Mouse (Mus musculus) urinary bladder, postnatal 25 days (tissue): ENCODE data around the gene Nup210l.

Experiments used
- DNase-seq: peaks from one replicate; pipeline ENCODE4 v3.0.0; 2022; ENCODE audit warnings: low spot score

Gene Nup210l

DNA sequence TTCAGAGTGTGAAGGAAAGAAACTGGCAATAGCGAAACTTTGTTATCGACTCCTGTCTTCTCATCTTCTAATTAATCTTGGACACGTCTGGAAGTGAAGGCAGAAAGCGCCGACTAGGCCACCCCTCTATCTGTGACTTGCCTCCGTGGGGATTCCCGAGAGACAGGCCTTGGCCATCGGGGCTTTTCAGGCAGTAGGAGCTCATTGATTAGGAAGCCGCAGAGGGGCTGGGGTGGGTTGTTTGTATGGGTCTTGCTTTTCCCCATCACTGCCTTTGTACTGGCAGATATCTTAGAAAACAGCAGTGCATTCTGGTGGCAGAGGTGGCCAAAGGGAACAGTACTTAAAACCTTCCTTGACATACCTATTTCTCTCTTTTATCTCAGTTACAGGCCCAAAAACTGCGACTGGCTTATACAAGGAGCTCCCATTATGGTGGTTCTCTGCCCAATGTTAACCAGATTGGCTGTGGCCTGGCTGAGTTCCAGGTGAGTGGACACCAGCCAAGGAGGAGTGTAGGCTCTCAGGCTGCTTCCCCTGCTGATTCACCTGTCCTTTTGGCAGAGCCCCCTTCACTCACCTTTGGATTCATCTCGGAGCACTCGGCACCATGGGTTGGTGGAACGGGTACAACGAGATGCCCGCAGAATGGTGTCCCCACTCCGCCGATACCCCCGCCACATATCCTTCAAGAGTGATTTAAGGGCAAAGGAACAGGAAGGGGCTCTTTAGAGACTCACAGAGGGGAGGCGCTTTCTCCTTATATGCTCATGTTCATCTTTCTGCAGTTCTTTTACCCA is 153.0 kb downstream of the Nup210l start:
- DNase-seq: no peak

DNA sequence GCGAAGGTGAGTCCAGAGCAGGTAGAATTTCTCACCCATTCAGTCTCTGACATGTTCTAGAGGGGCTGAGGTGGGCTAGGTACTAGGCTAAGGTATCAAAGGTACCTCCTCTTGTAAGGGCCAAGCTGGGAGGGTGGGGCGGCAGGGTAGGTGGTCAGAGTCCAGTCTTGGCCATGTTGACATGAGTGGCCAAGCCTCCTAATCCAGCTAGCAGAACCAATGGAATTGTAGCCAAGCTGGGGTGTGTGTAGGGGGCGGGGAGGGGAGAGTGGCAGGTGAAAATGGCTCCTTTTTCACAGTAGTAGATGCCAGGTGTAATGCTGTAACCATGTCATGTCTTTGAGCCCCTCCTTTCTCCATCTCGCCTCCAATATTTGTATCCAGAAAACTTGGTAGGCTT is 154.6 kb downstream of the Nup210l start:
- no peak for DNase-seq
